Mouse (Mus musculus): ENCODE data around the gene 1810009A15Rik.
"Not testable (repeated sequence)": the region's sequence is repeated elsewhere in the genome, so short reads cannot be mapped to it uniquely, and the experiment has no call there.

1810009A15Rik gene

DNA sequence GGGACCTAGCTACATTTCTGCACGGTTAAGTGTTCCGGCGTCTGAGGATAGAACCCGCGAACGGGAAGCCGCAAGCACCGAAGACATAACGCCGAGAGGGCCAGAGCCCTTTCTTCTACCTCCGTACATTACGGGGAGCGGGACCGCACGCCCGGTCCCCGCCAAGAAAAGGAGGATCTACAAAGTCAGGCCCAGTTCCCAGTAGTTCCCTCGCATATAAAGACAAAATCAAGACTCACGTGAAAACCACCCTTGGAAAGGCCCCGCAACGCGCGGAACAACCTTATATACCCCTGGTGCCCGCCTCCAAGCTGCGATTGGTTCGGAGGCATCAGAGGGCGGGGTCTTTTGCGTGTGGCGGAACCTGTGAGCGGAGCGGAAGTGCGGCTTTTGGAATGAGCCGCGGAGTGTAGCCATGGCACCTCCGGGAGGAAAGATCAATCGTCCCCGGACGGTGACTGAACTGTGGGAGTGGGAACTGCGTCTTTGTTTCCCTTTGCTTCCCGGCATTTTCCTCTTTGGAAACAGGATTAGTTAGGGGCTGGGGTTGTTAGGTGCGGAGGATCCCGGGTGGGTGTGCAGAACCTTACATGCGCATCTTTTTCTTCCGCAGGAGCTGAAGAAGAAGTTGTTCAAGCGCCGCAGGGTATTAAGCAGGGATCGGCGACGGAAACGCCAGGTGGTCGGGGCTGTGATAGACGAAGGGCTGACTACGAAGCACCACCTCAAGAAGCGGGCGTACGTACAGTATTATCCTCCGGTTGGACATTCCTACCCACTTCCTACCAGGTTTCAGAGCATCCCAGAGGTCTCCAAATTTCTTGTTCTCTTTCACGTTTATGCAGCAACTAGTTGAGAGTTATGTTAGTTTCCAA, at the start of gene 1810009A15Rik, which contains the start of gene Gm49416:
1810009A15Rik (plus strand) TSS at position 343 of the 875 bp plus-strand sequence.
Gm49416 (plus strand) TSS at position 416 of the 875 bp plus-strand sequence.
- peak; percentile 97 to 98 for DNase-seq

DNA sequence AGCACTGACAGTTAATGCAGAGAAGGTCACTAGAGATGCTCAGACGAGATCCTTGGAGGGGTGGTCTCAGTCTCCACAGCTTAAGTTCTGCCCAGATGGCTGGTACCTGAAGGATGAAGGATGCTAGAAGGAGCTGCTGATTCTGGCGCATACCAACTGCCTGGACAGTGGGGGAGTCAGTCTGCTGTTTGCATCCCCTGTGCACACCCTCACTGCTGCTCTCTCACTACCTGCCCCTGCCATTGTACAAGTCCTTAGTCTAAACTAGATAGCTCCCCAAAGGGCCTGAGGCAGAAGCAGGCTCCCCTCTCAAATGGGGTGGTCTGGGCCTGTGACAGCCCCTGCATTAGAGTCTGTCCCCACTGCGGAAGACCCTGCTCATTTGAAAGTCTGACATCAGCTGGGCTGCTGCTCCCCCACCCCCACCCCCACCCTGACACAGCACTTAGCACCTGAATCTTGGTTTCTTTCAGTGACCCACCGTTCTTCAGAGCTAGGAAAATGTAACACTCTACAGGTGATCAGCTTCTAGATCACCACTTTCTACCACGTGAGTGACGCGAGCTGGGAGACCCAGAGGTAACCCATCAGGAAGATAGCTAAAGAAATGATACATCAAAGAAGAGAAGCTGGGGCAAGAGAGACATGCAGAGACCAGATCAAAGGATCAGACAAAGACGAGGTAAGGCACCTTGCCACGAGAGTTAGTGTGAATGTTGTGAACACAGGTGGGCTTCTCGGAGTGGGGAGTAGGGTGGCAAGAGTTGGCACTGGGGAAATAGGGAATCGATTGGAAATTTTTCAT, 49.3 kb upstream of the 1810009A15Rik start, which contains the start of gene Gng3:
Gng3 (minus strand) TSS at position 92 of the 805 bp plus-strand sequence.
- peak in 1 of 2 experiments; percentile 32 for DNase-seq

DNA sequence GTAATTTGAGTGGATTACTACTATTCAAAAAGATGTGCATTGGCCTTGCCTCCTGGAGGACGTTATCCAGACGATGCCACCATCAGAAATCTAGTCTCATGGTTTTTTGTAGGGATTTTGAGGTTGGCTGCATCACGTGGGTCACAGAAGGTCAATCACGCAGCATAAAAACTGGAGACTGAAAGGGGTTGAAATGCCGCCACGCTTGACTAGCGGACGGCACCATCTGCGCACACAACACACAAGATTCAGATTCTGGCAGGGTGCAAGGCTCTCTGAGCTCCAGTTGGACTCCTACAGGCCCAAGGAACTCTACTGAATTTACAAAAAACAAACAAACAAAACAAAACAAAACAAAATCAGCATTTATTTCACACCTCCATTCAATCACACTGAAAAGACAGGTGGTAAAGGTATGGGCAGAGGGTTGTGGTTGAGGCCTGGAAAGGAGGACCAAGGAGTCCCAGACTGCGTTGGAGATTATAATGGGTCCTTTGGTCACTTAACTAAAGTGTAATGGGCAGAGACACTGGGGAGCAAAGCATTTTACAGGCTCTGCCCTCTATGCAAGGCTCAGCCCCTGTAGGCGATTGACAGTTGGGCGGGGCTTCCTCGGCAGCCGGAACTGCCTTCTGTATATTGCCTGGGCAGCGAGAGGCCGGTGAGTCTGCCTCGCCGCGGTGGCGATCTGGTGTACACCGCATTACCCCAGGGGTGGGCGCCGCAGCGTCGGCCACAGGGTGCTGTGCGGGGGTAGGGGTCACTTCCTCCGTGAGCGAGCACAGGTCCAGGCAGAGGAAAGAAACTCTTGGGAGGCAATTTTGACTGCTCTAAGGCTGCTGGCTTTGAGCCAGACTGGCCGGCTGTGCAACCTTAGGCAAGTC, 48.5 kb upstream of the 1810009A15Rik start:
- DNase-seq: peak; percentile 86 to 92

DNA sequence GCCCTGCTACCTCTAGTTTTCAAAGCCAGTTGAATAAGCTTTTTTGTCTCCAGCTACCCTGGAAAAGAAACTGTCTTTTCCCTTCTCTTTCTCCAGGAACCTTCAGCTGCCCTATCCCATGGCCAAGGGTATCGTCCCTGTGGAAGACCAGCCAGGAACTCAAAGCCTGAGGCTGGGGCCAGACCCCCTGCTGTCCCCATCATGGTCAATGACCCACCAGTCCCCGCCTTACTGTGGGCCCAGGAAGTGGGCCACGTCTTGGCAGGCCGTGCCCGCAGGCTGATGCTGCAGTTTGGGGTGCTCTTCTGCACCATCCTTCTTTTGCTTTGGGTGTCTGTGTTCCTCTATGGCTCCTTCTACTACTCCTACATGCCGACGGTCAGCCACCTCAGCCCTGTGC, 47.6 kb upstream of the 1810009A15Rik start:
- DNase-seq: peak in 1 of 2 experiments; percentile 38

DNA sequence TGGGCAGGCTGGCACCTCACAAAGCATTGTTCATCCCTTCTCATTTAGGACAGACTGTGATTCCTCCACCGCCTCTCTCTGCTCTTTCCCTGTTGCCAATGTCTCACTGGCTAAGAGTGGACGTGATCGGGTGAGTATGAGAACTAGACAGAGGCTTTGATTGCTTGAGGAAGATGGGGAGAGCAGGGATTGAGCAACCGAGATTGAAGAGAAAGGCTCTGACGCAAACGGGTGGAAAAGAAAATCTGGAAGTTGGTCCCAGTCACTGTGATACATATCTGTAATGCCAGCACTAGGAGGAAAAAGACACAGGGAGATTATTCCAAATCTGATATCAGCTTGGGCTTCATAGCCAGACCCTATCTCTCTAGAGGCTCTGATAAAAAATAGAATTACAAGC, 45.7 kb upstream of the 1810009A15Rik start:
- no peak for DNase-seq

DNA sequence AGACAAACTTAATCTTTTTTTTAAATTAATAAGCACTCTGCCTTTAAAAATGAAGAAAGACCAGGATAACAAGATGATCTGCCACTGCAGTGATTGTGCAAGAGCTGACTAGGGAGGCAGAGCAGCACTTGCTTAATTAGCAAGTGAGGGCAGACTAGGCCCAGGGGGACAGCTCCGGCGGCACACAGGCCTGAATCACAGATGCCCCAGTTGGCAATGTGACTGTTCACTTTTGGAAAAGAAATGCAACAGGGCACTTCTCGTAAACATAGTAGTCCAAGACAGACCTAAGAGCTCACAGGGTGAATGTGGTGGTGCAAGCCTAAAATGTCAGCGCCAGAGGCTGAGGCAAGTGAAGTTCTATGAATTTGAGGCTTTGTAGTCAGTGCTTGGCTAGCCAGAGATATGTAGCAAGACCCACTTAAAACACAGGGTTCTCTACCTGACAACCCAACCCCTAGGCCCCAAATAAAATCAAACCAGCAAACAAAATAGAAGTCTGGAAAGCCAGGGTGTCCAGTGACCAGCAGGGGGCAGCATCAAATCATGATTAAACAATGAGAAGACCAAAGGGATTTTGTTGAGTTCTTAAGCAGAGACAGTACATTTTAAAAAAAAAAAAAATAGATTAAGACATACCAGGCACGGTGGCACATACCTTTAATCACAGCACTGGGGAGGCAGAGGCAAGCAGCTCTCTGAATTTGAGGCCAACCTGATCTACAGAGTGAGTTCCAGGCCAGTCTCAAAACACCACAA, 44.1 kb upstream of the 1810009A15Rik start:
- peak; percentile 77 to 95 for DNase-seq

DNA sequence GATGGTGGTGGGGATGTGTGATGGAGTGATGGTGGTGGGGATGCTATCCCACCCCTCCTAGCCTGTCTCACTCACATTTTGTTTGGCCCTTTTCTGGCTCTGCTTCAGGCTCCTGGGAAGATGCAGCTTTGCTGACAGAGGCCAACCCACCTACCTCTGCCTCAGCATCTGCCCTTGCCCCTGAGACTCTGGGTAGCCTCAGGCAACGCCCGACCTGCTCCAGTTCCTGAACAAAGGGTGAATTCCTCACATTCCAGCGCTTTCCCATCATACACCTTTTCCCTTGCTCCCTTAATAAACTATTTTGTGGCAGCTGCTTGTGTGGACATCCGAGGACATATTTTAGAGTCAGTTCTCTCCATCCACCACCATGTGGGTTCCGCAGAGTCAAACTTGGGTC, 40.3 kb upstream of the 1810009A15Rik start:
- no peak for DNase-seq

DNA sequence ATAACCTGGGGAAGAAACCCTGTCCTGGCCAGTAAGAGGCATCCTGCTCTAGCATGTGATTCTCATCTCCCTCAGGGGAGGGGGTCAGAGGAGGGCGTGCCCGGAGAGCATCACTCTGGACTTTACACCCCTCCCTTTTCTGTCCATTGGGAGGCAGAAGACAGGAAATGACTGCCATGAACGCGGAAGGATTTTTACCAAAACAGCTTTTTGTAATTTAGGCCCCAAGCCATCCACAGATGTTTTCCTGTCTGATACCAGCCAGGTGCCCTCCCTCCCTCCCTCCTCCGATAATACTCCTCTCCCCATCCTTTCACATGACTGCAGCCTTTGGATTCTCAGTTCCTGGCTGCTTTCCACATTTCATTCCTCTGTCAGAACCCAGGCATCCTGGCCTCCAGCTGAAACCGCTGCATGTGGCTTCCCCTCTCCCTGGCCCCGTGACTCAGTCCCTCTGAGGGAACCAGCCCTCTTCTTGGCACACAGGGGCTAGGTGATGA, 38.2 kb upstream of the 1810009A15Rik start, which contains the start of gene Lrrn4cl:
Lrrn4cl (plus strand) TSS at position 367 of the 500 bp plus-strand sequence.
- peak in 1 of 2 experiments; percentile 61 for DNase-seq

DNA sequence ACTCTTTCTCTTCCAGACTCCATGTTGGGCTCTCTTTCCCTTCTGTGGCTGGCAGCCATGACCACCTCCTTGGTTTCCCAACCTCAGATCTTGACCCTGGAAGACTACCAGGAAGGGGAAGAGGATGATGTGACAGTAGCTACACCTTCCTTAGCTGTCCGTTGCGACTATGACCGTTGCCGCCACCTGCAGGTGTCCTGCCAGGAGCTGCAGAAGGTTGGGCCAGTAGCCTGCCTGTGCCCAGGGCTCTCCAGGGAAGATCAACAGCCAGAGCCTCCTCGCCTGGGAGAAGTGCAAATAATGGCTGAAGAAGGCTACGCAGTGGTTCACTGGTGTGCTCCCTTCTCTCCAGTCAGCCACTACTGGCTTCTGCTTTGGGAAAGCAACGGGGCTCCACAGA, 37.0 kb upstream of the 1810009A15Rik start:
- DNase-seq: no peak

DNA sequence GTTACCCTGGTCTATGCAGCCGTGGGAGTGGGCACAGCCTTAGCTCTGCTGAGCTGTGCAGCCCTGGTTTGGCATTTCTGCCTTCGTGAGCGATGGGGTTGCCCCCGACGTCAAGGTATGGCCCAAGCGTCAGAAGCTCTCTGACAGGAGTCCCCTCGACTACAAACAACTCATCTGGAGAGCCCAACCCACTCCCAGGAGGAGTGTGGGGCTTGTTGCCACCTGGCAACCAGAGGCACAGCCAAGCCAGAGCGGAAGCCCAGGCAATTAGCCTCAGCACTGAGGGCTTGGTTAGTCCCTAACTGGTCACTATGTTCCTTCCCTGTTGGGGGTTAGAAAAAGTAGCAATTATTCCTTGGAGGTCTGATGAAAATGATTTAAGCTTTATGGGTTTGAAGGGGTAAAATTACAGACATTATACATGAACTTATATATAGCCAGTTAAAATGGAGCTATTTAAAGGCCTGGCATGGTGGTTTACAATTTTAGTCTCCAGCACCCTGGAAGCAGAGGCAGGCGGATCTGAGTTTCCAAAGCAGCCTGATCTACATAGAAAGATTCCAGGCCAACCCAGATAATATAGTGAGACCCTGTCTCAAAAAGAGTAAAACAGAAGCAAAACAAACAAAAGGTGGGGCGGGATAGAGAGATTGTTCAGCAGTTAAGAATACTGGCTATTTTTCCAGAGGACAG, 36.3 kb upstream of the 1810009A15Rik start:
- DNase-seq: no peak

DNA sequence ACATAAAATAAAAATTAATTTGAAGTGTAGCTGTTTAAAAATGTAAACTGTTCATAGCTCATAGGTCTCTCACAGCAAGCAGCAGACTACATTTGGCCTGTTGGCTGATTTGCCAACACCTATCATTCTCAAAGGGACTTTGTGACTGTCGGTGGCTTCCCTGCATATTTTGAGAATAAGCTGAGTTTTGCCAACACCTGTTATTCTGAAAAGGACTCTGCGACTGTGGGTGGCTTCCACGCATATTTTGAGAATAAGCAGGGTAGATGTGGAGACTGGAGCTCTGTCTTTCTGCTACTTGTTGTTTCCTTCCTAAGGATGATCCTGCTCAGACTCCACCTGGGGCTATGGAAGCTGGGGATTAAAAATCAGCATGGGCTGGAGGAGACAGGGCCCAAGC, 35.5 kb upstream of the 1810009A15Rik start:
- no peak for DNase-seq

DNA sequence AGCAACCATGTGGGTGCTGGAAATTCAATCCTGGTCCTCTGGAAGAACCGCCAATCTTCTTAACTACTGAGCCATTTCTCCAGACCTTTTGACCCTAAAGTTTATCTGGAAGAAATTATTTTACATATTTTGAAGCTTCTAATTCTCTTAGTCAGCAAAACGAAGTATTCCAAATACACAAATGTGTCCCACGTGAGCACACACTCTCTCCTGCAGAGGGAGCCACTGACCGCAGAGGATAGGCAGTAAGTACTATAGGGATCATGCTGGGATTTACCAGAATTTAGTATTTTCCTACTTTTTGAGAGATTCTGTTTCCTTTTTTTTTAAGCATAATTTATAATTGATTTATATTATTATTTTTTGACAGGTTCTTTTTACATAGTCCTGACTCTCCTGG, 31.0 kb upstream of the 1810009A15Rik start:
- DNase-seq: peak; percentile 77 to 81

DNA sequence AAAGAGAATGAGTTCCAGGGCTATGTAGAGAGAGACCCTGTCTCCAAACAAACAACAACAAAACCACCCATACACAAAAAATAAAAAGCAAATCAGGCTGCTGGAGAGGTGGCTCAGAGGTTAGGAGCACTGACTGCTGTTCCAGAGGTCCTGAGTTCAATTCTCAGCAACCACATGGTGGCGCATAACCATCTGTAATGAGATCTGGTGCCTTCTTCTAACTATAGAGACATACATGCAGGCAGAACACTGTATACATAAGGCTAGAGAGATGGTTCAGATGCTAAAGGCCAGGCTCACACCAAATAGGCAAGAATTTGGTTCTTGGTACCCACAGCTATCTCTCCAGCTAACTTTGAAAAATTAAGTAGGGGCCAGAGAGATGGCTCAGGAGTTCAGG, 29.6 kb upstream of the 1810009A15Rik start:
- DNase-seq: peak in 1 of 2 experiments; percentile 68

DNA sequence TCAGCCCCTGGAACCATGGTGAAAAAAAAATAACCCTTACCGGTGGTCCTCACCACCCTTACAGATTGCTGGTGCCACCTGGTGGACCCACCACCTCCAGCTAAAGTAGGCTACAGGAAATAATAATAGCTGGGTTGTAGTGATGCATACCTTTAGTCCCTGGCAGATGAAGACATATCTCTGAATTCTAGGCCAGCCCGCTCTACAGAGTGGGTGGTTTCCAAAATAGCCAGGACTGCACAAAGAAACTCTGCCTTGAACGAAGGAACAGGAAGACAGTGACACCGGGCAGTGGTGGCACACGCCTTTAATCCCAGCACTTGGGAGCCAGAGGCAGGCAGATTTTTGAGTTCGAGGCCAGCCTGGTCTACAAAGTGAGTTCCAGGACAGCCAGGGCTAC, 24.4 kb upstream of the 1810009A15Rik start:
- DNase-seq: no peak

DNA sequence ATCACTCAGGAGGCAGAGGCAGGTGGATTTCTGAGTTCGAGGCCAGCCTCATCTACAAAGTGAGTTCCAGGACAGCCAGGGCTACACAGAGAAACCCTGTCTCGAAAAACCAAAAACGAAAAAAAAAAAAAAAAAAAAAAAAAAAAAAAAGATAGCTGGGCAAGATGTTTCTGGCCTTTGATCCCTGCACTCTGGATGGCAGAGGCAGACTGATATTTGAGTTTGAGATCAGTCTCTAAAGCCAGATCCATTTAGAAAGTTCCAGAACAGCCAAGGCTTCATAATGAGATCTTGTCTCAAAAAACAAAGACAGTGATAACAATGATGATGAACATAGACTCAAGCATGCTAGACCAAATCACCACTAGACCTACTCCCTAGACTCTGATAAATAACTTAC, 18.3 kb upstream of the 1810009A15Rik start:
- not testable (repeated sequence) for DNase-seq

DNA sequence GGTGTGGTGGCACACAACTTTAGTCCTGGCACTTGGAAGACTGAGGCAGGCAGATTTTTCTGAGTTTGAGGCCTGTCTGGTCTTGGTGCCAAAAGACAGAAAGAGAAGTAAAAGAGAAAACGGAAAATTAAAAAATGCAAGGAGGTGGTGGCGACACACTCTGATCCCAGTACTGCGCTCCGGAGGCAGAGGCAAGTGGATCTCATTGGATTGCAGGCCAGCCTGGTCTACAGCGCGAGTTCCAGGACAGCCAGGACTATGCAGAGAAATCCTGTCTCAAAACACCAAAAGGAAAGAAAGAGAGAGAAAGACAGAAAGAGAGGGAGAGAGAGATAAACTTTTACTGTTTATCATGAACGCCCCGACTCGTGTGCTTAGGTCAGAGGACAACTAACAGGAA, 17.8 kb upstream of the 1810009A15Rik start:
- no peak for DNase-seq

DNA sequence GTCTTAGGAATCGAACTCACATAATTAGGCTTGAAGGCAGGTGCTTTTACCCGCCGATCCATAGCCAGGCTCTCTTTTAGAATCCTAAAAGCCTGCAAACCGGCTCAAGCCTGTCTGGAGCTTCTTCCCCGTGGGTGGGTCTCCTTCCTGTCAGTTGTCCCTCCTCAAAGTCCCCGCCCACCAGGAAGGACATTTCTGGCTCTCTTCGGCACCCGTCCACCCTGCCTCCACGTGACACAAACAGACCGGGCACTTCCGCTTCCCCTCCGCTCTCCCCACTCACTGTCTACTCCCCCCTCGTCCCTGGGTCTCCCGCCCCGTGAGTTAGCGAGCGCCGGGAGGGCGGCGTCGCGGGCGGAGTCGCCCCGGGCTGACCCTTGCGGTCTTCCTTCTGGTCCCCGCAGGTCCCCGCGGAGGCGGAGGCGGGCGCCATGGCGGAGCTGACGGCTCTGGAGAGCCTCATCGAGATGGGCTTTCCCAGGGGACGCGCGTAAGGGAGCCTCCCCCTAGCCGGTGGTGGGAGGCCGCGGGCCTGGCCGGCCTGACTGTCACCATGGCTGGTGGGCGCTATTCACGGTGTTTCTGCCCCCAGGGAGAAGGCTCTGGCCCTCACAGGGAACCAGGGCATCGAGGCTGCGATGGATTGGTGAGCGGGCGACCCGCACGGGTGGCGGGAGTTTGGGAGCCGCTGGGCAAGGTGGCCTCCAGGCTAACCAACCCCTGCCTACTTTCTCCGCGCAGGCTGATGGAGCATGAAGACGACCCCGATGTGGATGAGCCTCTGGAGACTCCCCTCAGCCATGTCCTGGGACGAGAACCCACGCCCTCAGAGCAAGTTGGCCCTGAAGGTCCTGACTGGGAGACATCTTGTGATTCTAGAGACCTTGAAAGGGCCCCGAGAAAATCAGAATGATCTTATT, 17.1 kb upstream of the 1810009A15Rik start, which contains the start of gene Ubxn1:
Ubxn1 (plus strand) TSS at position 230 of the 920 bp plus-strand sequence.
- peak; percentile 97 to 99 for DNase-seq

DNA sequence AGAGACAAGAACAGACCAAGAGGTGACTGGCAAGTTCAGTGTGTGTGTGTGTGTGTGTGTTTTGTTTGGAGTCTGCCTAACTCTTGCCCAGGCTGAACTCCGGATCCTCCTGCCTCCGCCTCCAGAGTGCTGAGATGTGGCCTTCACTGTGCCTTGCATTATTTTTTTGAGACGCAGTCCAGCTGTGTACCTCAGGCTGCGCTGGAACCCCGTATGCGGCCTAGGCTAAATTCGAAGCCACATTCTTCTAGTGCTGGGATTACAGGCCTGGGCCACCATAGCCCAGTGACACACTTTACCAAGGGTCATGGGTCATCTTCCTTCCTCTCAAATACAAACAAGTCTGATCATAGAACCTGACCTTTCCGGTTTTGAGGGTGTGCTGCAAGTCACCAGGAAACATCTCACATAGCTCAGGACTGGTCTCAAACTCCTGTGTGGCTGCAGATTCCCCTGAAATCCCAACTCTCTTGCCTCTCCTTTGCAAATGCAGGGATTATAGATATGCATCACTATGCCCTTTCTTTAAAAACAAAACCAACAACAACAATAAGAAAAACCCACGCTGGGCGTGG, 16.3 kb upstream of the 1810009A15Rik start:
- DNase-seq: no peak

DNA sequence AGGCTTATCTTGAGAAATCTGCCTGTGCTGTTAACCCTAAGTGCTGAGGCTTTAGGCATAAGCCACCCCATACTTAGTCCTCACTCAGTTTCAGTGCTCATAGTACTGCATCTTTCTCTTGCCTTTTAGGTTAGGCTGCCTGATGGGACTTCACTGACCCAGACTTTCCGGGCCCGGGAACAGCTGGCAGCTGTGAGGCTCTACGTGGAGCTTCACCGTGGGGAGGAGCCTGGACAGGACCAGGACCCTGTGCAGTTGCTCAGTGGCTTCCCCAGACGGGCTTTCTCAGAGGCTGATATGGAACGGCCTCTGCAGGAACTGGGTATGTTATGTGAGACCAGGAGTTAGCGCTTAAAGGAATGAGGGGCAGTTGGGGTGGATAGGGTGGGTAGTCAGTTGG, 13.6 kb upstream of the 1810009A15Rik start:
- no peak for DNase-seq

All from kidney, postnatal 25 days (tissue).